Mouse (Mus musculus) gastrocnemius, postnatal 10 days (tissue): ENCODE results near the gene Chka. TPM values are rescaled to one million over a fixed set of nuclear protein-coding genes. Genes with fewer than 3 reads are reported as not detected.
A peak's percentile ranks its signal among the peaks of the same experiment; 100 is the strongest.

Experiments used
- DNase-seq: peaks from one replicate; pipeline ENCODE4 v3.0.0; 2021; ENCODE audit warnings: mixed read lengths
- total RNA-seq, 2 experiments: library from RNA; stranded (reverse); gene quantifications; 2 replicates each; pipeline ENCODE4 v1.2.3; 2021

Chka gene
- total RNA-seq, 2 experiments from 2014 or later = 6.0 to 7.0 TPM

DNA sequence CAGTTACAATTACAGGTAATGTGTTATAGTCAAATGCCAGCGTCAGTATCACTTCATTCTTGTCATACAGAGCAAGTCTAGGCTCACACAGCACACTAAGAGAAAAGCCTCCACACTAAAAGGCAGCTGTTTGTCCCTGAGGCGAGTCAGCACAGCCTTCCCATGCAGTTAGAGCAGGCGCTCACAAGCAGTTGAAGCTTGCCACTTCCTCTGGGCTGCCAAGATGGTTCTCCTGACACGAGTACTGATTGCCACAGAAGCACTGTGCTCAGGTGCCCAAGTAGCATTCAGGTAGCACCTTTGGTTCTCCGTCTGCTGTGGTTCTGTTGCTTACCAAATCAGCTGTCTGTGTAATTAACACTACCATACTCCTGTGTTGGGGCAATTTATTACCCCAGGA is 37.5 kb downstream of the Chka start:
- no peak for DNase-seq

DNA sequence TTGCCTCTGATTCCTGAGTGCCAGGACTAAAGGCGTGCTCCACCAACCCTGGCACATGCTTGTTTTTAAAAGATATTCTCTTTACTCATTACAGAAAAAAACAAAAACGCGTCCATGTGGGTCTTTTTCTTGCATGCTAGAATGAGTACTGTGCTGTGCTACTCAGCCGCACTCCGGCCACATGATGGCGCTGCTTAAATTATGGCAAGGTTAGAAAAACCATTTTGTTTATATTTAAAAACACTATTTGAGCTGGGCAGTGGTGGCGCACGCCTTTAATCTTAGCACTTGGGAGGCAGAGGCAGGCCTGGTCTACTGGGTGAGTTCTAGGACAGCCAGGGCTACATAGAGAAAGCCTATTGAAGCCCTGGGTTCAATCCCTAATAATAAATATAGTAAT is 38.6 kb downstream of the Chka start:
- DNase-seq = no peak

DNA sequence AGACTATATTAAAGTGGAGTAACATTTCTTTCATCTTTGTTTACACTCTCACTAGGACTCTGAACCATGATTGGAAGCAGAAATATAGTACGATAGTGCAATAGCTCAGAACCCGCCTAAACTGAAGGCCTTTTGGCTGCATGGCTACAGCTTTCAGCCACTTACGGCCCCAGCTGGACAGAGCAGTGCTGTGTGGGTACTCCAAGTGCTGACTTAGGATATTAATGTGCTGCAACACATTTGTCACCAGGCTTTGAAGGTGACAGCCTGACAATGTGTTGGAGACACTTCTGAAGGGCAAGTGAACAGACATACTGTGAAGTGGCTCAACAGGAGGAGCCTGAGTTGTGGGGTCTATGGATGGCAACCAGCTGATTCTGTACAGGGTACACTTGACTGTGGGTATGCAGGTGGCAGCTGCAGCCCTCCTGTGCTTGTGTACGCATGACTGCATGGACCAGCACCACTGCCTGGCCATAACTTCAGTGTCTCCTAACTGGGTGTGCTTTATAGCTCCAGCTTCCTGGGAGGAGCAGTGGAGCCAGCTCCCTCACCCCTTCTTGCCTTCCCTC is 42.1 kb downstream of the Chka start:
- no peak for DNase-seq

DNA sequence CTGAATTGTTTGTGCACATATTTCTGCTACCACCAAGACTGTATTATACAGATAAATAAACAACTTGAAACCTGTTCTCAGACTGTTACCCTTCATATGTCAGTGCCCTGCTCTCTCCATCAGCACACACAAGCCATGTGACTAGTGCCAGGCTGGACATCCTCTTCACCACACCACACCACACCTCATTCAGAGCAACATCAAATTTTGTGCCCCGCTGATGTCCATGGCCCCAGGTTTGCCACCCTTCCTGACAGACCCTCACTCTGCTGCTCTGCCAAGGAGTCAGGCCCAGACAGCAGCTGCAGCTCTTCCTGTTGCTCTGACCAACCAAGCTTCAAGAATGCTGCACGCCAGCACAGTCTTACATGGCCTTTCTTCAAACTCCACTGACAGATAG is 42.7 kb downstream of the Chka start:
- DNase-seq = no peak

DNA sequence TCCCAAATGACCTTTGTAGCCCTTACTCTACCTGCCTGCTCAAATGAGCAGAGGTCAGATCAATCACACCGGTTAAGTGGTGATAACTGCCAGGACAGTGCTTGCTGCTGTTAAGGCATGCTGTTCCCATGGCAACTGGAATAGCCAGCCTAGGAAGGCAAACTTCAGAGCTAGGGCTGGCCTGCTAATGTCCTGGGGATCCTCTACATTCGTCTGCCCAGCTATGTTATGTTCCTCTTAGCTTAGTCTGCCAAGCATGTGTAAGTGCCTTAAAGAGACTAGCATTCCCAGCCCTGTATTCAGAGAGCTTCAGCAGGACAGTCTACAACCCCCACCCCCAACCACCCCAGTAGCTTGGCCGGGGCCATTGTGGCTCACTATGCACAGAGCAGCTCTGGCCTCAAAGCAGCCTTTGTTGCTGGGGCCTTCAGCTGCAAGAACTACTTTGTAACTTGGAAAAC is 43.6 kb downstream of the Chka start:
- no peak for DNase-seq

DNA sequence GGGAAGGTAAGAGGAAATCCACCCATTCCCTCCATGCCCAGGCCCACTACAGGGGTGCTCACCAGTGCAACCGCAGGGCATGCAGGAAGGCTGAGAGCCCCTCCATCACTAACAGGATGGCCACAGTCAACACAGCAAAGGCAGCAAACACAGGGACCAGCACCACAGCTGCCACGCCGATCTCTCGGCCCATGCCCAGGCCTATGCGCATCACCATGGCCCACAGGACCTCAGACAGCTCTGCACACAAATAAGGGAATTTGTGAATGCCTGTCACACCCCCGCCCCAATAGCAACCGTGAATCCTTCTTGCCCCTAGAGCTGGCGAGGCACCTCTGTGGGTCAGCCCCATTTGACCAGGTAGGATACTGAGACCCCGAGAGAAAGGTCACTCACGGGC is 44.6 kb downstream of the Chka start:
- DNase-seq = no peak

DNA sequence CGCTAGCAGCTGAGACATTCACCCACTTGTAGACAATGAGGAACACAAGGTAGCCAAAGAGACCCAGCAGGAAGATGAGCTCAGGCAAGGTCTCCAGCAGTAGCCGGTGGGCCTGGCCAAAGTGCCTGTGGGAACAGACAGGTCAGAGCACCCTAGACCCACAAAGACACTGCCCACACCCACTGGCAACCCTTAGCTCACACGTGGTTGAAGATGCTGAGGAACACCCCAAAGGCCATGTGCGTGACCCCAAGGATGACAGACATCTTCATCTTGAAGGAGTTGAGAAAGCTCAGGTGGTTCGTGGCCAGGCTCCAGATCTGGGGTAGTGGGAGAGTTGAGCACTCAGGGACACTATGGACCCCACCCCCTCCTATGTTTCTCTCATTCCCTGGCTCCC is 46.0 kb downstream of the Chka start:
- DNase-seq = no peak

DNA sequence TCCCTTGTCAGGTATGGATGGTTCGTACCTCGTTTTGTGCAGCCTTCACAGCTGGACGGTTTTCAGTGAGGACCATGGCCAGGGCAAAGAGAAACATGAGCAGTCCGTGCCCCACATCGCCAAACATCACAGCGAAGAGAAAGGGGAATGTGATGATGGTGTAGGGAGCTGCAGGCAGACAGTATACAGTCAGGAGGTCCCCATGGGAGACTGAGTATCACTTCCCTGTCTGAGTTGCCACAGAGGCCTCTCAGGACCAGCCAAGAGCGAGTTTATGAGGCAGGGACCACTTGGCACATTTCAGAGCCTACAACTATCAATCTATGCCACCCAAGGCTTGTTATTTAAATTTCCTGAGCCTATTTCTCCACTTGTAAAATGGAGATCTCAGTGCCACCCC is 47.4 kb downstream of the Chka start:
- no peak for DNase-seq

DNA sequence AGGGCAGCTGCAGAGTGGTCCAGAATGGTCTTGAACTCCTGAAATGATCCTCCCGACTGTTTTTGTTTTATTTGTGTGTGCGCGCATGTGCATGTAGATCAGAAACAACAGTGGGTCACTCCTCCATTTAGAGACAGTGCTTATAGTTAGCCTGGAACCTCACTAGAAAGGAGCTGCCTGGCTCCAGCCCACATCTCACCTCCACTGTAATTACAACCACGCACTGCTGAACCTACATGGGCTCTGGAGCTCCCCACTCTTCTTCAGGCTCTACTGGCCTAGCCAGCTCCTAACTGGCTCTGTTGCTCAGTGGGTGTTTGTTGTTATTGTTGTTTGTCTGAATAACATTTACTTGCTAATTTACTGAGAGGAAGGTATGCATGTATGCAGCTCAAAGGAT is 48.0 kb downstream of the Chka start:
- no peak for DNase-seq

DNA sequence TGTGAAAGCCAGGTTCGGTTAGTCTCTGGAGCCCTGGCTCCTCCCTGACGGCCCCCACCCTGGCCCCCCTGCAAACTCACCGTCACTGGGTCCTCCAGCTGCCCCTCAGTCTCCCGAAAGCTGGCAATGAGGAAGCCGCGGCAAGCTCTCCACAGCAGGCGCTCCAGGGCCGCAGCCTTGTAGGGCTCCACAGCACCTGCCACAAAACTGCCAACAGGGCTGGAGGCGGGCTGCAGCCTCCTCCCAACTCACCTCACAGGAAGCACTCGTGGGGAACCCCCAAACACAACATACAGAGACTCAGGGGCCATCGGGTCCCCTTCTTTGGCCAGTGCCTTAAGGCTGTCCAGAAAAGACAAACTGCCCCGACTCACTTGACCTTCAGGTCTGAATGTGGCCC is 51.4 kb downstream of the Chka start:
- DNase-seq = no peak

DNA sequence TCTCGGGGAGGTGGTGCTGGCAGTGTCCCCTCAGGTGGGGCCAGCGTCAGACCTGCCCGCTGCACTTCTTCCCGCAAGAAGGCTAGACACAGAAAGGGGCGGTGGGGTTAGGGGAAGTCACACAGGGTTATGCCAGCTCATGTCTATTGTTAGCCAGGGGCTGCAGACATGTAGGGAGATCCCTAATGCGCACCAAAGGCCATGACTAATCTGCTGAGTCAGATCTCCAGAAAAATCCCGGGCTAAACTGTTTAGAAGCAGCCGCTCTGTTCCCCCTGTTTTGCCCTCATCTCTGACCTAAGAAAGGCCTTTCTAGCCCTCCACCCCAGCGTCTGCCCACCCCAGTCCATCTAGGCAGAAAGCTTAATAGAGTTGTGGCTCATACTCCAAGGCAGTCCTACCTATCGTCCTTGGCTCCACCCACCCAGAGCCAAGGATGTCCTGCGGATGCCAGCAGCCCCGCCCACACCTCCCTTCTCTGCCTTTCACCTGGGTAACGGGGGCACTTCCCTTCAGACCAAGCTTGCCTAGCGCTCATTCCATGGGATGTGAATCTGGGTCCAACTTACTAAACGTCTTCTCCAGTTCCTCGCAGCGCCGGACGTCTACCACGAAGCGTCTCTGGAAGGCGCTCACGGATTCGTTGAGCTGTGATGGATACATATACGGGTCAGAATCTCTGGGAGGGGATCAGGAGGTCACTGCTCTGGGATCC is 52.2 kb downstream of the Chka start:
- no peak for DNase-seq

DNA sequence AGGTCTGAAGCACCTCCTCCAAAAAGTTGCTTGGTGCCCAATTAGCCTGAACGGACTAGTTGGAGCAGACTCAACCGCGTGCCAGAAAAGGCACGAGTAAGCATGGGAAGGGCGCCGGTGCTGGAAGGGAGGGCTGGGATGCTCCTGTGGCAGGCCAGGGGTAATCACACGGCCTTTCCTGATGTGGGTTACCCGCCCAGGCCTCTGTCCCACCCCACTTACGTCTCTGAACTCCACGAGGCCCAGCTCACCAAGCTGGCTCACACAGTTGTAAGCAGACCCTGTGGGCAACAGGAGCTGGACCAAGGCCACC is 52.7 kb downstream of the Chka start:
- no peak for DNase-seq

DNA sequence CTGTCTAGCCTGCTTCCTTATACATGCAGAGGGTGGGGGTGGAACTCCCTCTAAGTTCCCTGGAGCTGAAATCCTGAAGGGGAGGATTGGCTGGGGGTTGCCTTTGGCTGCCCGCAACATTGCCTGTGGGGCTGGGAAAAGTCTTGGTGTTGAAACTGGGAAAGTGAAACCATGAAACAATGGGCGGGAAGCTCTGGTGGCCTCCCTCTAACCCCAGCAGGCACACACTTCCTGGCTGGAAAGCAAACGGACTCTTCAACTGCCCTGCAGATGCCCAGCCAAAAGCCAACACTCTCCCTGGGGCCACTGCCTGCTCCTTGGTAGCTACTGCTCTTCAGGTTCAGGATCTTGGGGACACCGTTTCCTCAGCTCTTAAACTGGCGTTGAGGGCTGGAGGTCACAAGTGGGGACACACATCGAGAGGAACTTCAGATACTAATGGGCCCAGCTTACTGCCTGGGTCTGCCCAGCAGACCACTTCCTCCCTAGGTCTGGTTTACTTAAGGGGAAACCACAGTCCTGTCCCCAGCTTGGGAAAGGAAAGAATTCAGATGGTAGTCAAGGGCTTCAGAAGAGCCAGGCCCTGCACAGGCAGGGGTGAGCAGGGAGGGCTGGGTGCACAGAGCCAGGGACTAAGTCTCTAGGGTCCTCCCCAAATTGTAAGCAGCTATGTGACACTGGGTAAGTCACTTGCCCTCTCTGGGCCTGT is 53.8 kb downstream of the Chka start:
- no peak for DNase-seq

DNA sequence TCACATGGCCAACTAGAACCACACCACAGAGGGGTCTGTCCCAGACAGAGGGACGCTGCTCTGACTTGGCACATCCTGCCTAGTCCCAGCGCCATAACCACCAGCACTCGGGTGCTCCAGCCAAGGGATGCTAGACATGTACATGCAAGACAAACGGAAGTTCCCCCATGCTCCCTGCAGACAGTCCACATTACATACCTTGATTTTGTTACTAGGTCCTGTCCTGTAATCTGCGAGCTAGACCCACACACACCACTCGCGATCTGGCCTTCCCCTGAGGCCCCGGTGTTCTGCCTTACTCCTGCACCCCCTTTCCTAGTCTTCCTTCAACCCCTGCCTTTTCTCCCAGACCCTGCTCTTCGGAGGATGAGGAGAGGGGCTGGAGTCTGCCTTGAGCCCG is 54.8 kb downstream of the Chka start:
- no peak for DNase-seq

DNA sequence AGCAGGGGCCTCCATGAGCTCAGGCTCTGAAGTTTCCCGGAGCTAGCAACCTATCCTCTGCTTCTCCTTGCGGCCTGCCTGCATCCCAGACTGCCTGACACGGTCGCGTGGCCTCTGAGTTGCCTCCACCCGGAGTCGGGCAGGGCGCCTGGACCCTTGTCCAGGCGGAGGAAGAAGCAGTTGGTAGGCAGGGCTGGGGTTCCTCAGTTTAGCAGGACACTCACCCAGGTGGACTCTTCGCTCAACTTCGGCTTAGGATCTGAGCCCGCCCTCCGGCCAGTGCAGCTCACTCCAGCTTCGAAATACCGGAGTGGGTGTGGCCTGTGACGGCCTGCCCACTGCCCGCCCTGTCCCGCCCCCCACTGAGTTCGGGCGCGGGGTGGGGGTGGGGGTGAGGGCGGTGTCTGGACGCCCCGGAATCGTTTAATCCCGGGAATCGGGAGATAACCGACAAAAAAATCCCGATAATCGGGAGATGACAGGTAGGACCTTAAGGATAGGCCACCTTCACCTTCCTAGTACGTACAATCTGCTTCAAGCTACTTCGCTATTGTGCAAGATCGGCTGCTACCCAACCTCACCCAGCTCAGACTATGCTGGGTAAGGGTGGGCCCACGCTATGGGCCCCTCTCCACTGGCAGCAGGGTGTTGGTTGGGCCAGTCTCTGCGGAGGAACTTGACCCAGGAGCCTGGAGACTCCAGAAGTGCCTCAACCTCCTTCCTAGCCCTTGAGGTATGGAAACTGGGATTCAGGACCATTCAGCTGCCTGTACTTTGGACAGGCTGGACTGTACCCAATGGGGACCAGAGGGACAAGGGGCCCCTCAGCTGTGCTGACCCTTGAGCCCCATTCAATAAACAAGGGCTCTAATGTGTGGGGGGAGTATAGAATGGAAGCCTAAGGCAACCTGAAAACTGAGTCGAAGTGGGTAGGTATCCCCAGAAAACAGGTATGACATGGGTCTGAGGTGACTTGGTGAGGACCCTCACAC is 55.5 kb downstream of the Chka start, which contains the start of gene Tcirg1:
Gene Tcirg1 (minus strand): TSS at position 339 of the 992 bp plus-strand sequence.
- peak; percentile 74 for DNase-seq

DNA sequence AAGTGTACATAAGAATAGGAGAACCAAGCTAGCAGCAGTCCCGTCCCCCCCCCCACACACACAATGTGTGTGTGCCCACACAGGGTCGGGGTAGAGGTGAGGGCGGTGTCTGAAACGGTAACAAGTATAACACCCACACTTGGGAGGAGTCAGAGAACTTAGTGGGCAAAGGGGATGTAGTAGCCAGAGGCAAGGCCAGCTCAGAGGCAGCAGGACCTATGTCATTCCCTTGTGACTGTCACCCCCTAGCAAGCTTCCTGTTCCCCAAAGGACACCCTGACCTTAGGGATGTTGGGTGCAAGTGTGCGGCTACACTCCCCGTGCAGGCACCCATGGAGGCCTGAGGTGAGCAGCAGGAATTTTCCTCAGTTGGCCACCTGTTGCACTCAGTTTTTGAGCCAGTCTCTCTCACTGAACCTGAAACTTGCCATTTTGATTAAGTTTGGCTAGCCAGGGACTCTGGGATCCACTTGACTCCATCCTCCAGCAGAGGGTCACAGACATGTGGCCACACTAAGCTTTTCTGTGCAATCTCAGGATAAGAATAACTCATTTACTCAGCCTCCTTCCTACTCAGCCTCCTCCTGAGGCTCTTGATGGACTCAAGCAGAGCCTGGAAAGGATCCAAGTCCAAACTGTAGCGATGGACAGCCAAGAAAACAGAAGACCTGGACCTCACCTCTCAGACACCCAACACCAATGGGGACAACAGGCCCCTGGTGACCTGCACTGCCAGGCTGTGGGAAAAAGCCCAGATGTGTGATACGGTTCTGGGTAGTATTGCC is 56.5 kb downstream of the Chka start:
- DNase-seq = no peak

DNA sequence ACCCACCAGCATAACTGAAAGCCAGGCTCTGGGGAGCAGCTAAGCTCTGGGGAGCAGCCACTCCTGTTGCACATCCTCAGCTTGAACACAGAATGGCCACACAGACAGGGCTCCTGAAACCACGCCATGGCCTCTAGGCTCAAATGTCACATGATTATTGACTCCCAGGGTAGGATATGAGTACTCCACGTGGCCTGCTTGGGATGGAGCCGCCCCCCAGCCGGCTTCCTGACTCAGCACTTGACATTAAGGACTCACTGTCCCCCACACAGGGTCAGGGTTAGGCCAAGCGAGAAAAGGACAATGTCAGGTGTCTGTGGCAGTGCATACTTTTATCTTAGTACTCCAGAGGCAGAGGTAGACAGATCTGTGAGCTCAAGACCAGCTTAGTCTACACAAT is 58.6 kb downstream of the Chka start:
- no peak for DNase-seq

DNA sequence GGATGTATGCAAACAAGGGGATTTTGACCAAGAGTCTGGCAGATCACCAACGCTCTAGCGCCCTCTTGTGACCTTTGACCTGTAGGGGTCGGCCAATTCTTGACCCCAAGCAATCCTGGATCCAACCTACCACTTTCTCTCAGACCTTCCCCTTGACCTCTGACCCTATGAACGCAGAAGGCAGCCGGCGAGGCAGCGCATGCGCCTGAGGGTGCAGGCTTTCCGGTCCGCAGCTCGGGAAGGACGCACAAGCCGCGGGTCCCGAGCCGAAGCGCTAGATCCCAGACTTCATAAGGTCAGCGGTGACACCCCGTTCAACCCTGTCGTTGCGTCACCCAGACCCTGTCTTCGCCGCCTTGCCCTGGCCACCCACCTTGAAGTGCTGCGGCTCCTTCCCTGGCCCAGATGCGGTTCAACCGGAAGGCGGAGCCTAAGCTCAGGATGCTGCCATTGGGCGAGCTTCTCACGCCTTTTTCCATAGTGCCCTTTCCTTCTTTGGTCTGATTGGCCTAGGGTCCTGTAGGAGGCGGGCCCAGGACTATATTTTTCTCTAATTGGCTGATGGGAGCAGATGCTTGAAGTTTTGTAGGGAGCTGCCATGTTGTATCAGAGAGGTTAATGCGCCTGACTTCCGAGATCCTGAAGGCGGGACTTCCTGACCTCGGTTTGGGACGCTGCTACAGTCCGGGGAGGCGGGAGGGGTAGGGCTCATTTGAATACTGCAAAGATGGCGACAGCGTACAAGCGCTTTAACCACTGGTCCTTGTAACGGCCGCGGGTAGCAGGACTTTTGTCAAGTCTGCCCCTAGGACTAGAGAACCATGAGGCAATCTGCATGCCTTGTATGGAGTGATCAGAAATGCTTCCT is 61.0 kb downstream of the Chka start, which contains the start of gene Ndufs8:
Gene Ndufs8 (minus strand): TSS at position 438 of the 868 bp plus-strand sequence.
- DNase-seq = peak; percentile 74

DNA sequence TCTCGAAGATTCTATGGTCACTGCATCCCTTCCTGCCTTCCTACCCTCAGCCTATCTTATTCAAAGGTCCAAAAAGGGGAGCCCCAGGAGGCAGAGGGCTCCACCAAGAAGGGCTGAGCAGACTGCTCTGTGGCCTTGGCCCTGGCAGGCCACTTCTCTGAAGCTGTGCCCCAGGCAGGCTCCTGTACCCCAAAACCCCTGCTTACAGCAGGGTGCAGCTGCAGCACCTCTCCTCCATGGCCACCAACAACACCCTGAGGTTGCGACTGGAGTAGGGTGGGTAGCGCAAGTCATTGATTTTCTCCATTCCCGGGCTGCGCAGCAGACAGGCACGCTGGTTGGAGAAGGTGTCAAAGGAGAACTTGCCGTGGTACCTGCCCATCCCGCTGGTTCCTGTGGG is 62.1 kb downstream of the Chka start:
- DNase-seq = no peak

DNA sequence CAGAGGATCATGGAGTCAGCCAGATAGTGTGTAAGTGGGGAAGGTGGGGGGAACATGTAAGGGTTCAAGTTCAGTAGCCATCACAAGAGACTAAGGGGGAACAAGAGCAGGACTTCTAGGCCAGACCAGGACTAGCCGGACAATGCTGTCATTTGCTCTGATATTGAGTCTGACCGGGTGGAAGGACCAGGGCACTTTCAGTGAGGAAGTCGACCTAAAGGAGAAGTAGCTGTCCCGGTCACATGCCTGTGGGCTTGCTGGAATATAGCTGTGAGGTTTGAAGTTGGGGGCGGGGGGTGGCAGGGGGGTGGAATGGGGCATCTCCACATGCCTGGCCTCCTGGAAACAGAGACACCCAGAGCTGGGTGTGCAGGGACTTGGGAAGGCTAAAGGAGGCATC is 63.0 kb downstream of the Chka start:
- DNase-seq = no peak

DNA sequence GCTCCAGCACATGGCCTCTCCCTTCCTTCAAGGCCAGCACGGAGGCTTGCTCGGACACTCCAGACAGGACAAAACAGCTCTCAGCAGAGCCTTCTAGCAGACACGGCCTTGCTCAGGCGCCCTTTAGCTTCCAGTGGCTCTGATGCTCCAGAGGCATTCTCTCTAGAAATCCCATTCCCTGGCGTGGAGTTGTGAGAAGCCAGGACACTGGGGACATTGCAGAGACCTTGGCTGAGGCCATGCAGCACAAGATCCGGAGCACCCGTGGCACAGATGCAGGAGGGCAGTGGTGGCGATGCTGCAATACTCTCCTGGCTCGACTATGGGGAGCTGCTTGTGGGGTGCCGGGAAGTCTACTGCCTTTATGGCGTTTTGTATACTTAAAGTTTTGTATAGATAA is 65.2 kb downstream of the Chka start:
- no peak for DNase-seq
